Mouse (Mus musculus) urinary bladder, postnatal 14 days (tissue): ENCODE data around the gene Olfr1504.
"Not testable (repeated sequence)": the region's sequence is repeated elsewhere in the genome, so short reads cannot be mapped to it uniquely, and the experiment has no call there.

Experiments
- DNase-seq: peaks from one replicate; pipeline ENCODE4 v3.0.0; 2021; ENCODE audit warnings: low spot score

Gene Olfr1504

DNA sequence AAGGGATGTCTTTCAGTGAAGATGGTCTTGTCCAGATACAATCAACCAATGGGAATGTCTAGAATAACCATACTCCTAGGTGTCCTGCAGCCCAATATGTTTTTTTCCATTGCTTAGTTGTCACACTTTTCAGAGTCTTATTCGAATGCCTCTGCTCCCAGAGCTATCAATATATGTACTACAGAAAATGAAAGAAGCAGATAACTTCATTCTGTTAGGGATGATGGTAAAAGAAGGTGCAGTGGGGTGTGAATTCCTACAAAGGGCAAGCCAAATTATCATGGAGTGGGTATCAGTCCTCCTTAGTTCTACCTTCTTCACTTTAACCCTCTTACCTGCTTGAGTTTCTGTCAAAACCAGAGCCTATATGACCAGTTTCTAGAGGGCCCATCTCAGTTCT, at the start of gene Olfr1504:
Gene Olfr1504 (minus strand): TSS at position 101 of the 400 bp plus-strand sequence.
- no peak for DNase-seq

DNA sequence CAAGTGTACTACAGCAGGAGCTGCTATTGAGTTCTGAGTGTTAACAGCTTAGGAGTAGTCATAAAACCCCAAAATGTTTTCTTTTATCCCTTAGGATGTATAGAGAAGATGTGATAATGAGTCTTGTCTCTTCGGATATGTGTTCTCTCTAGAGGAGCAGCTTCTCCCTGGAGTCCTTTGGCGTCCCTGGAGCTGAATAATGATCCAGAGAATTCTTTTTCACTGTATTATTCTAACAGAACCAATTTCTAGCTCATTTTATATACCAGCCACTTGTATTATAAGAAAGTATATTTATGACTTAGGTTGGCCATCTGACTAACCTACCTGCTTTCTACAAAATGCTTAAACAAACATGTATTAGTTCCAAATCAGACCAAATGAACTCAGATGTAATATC, 15.5 kb upstream of the Olfr1504 start, which contains the start of gene Olfr1505:
Gene Olfr1505 (plus strand): TSS at position 301 of the 400 bp plus-strand sequence.
- no peak for DNase-seq

DNA sequence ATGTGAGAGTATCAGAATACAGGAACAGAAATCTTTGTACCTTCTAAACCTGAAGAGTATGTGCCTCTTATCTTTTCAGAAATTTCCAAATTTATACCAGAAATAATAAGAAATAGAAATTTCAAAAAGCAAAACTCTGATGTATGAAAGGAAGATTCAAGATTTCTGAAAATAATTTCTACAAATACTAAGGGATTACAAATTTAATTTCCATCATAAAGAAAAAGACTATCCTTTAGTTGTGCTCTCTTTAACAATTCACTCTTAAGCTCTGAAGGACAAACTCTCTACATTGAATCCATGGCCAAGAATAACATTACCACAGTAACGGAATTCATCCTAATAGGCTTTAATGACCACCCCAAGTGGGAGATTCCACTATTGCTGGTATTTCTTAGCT, 36.2 kb downstream of the Olfr1504 start, which contains the start of gene Olfr1502:
Gene Olfr1502 (plus strand): TSS at position 301 of the 400 bp plus-strand sequence.
- DNase-seq: no peak

DNA sequence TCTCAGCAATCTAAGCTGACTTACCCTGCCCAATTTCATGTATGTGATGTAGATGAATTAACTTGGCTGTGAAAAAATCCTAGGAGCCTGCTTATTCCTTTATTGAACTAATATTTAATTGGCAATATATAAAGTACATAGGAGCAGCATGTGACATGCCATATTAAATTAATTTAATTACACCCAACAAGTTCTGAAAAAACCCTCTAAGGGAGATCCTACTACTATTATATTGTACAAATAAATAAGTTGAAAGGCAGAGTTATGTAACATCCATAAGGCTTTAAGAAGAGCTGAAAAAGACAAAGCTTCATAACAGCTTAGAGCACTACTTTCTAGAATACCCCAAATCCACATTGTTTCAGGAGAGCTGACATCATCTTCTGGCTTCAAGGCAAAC, 47.1 kb downstream of the Olfr1504 start, which contains the start of gene Olfr1501:
Gene Olfr1501 (minus strand): TSS at position 101 of the 400 bp plus-strand sequence.
- not testable (repeated sequence) for DNase-seq
